Mouse (Mus musculus): ENCODE data around the gene S1pr4. TPM values are rescaled to one million over a fixed set of nuclear protein-coding genes. Genes with fewer than 3 reads are reported as not detected.

The S1pr4 gene
- total RNA-seq, 2 experiments from 2014 or later, result 1.0 to 1.1 TPM

- no peak for DNase-seq (ENCODE audit: low spot score)
- intact Hi-C loops (cut with DNase I), result no loop called here
Observed at GRCm38 (mm10) chr10:81523142-81523541, 23.2 kb upstream of the S1pr4 start.

- no peak for DNase-seq (ENCODE audit: low spot score)
- intact Hi-C loops (cut with DNase I), result loop anchor here (2.0 to 5.0 kb wide), 2 partner anchors 17 to 32 kb away; no protein-coding TSS in a partner anchor
Observed at GRCm38 (mm10) chr10:81519978-81520365, 20.0 kb upstream of the S1pr4 start.

DNA sequence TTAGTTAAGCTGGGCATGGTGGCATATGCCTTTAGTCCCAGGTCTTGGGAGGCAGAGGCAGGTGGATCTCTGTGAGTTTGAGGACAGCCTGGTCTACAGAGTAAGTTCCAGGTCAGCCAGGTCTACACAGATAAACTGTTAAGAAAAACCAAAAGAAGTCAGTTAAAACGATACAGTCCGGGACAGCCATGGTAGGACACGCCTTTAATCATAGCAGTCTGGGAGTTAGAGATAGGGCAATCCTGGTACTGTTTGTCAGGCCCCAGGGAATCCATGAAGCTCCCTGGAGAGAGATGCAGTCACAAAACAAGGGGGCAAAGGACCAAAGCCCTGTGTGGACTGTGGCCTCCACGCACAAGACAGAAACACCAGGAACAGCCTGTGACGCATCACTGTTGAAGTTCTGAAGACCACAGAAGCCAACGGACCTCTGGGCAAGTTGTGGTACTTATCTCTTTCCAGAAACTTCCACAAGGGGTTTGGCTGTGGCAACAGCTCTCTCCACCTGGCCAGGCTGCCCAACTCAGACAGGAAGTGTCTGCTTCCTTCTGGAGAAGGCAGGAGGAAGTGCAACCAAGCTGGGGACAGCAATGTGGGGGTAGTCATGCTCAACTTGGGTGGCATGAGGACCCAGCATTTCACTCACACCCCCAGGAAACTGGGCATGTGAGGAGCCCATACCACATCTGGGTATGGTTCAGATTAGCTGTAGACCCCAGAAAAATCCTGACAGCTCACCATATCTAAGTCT lies 19.5 kb upstream of the S1pr4 start:
- intact Hi-C loops (cut with DNase I), result loop anchor here (2.0 to 5.0 kb wide), 2 partner anchors 17 to 33 kb away; no protein-coding TSS in a partner anchor
- DNase-seq (ENCODE audit: low spot score), result no peak

DNA sequence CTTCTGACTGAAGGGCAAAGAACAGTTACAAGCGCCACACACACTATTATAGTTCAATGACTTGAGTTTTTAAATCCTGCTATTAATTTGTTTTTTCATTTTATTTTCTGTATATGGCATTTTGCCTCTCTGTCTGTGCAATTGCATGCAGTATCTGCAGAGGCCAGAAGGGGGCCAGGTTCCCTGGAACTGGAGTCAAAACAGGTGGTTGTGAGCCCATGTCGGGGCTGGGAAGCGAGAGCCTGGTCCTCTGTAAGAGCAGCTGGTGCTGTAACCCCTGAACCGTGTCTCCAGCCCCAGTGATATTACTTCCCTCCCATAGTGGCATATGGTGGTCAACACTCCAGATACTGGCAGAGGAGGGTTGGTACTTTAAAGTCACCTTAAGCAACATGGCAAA lies 18.6 kb upstream of the S1pr4 start:
- intact Hi-C loops (cut with DNase I), result loop anchor here (2.0 to 5.0 kb wide), 2 partner anchors 16 to 34 kb away; no protein-coding TSS in a partner anchor
- no peak for DNase-seq (ENCODE audit: low spot score)

DNA sequence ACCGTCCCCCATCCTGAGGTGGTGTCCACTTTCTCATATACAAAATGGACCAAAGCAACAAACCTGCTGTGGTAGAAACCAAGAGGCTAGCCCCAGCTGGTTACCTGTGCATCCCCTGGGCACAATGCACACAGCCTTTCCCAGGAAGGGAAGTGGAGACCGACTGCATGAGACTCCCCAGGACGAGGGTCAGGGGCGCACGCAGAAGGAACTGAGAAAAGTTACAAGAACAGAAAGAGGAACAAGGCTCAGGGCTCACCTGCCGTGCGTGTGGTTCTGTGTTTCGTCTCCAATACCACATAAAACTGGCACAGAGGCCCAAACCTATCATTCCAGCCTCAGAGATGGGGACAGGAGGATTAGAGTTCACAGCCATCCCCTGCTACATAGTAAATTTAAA lies 17.3 kb upstream of the S1pr4 start:
- intact Hi-C loops (cut with DNase I), result loop anchor here (5.0 kb wide), 1 partner anchor 35 kb away; no protein-coding TSS in a partner anchor
- DNase-seq (ENCODE audit: low spot score), result no peak

GRCm38 (mm10) chr10:81513798-81514197 lies 13.9 kb upstream of the S1pr4 start:
- intact Hi-C loops (cut with DNase I), result no loop called here
- no peak for DNase-seq (ENCODE audit: low spot score)

- DNase-seq (ENCODE audit: low spot score), result no peak
- intact Hi-C loops (cut with DNase I), result no loop called here
Observed at GRCm38 (mm10) chr10:81510246-81510810, 10.4 kb upstream of the S1pr4 start.

GRCm38 (mm10) chr10:81507691-81508489 lies 8.0 kb upstream of the S1pr4 start:
- intact Hi-C loops (cut with DNase I), result no loop called here
- DNase-seq (ENCODE audit: low spot score), result no peak

DNA sequence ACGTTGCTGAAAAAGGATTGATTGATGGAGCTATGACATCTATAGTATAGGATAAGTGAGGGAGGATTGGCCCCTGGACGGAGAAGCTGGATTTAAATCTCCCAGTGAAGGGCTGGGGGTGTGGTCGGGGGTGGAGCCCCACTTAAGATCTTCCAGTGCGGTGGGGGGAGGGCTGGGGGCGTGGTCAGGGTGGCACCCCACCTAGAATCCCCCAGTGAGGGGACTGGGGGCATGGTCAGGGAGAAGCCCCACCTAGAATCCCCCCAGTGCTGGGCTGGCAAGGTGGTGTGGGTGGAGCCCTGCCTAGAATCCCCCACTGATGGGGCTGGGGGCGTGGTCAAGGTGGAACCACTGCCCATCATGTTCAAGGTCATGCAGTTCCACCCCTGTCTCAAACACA lies 7.2 kb upstream of the S1pr4 start:
- DNase-seq (ENCODE audit: low spot score), result no peak
- intact Hi-C loops (cut with DNase I), result no loop called here

DNA sequence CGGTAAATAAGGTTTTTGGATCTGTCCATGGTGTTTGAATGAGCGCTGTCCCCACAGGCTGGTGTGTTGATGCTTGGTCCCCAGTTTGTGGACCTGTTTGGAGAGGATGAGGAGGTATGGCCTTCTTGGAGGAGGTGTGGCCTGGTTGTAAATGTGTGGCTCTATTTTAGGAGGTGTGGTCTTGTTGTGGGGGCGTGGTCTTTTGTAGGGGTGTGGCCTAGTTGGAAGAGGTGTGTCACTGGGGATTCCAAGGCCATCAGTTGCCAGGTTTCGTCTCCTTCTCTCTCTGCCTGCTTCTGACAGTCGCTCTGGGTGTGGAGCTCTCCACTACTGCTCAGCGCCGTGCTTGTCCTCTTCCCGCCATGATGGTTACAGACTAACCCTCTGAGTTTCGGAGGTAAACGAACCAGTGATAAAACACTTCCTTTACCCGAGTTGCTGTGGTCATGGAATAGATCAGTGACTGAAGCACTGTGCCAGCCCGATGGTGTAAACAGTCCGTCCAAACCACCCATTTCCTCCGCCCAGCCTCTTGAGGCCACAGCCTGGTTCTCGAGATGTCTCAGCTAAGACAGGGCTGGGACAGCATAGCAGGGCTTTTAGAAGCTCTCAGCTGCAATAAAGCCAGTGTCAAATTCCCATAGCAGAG lies 5.2 kb upstream of the S1pr4 start:
- intact Hi-C loops (cut with DNase I), result no loop called here
- DNase-seq (ENCODE audit: low spot score), result no peak

DNA sequence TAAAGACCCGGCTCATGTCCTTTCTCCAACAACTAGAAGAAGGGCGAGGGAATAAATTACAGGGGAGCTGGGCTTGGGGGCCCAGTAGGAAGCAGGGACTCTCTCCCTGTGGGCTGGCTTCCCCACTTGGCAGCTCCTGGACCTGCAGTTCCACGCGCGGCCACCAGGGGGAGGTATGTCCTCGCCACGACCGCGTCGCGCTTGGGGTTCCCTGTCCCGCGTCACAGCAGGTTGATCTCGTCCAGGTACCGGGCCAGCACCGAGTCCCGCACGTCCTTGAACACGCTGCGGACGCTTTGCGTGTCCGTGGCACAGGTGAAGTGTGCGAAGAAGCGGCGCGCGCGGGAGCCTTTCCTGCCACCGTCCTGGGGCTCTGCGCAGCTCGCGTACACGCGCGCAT lies 2.7 kb upstream of the S1pr4 start:
- DNase-seq (ENCODE audit: low spot score), result peak; percentile 62
- intact Hi-C loops (cut with DNase I), result loop anchor here (1.0 to 5.0 kb wide), 4 partner anchors 16 to 670 kb away; partner anchors contain the start of gene Tle6

- intact Hi-C loops (cut with DNase I), result loop anchor here (2.0 to 5.0 kb wide), 3 partner anchors 17 to 670 kb away; partner anchors contain the start of gene Tle6
- no peak for DNase-seq (ENCODE audit: low spot score)
Observed at GRCm38 (mm10) chr10:81501863-81502262, 1.9 kb upstream of the S1pr4 start.

GRCm38 (mm10) chr10:81499250-81499901 lies 556 bp downstream of the S1pr4 start:
- intact Hi-C loops (cut with DNase I), result no loop called here
- peak; percentile 44 for DNase-seq (ENCODE audit: low spot score)

- no peak for DNase-seq (ENCODE audit: low spot score)
- intact Hi-C loops (cut with DNase I), result no loop called here
Observed at GRCm38 (mm10) chr10:81498316-81499249, 1.3 kb downstream of the S1pr4 start.

DNA sequence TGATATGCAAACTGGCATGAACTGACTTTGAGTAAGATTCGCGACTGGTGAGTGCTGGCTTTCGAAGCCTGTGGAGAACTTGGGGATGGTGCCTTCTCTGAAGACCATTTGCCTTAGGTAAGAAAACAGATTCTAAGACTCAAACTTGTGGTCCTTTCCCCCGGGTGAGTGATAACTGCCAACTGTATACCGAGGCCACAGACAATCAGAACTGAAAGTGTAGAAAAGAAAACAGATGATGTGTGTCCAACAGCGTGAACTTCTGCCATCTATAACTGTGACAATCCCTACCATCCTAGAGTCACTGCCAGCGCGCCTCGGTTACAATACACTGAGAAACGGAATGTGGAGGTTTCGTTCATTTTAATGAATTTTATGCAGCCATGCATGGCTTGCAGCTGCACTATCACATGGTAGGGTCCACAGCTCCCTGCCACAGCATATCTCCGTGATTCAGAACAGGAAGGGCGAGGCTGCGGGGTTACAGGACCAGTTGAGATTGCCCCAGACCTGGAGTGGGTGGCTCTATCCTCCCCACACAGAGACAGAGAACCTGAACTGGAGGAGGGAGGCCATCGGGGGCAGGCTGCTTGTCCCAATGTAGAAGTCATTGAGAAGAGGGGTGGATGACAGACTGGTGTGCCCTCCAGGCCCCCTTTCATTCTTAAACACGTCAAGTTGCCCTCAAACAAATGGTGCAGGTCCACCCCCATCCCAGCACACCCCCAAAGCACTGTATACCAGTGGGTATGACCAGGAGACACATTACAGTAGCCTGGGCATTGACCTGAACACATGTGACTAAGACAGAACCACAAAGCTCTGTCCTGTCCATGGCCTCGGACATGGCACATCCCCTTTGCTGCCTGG lies 2.3 kb downstream of the S1pr4 start:
- DNase-seq (ENCODE audit: low spot score), result no peak
- intact Hi-C loops (cut with DNase I), result no loop called here

DNA sequence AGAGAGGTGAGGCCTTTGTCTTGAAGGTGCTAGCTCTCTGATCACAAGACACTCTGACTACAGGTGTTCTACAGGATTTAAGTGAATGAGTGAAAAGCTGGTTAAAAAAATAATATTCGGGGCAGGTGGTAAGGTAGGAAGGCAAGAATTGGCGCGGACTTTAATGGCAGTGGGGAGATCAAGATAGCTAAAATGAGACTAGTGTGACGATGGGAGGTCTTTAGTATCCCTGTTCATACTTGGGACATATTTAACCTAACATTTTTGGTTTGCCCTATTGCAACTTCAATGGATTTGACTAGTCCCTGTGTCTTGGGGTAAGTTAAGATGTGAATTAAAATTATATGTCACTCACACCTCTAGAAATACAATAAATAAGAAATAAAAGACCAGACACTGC lies 3.0 kb downstream of the S1pr4 start:
- intact Hi-C loops (cut with DNase I), result no loop called here

GRCm38 (mm10) chr10:81496264-81496901 lies 3.5 kb downstream of the S1pr4 start, which contains the start of gene Ncln:
Gene Ncln (minus strand): TSS chr10:81496392.
- intact Hi-C loops (cut with DNase I), result no loop called here
- DNase-seq (ENCODE audit: low spot score), result peak; percentile 96

More for the DNA sequence above, 3.0 kb downstream of the S1pr4 start:
- no peak for DNase-seq (ENCODE audit: low spot score)

Measured in heart, postnatal 25 days (tissue).